Mouse (Mus musculus) spleen, adult 18-20 months (tissue): ENCODE measurements around the gene Svep1.

Source experiments
- DNase-seq, 2 experiments: peaks; one replicate each; pipeline ENCODE4 v3.0.0; 2022; ENCODE audit warnings: mixed read lengths in 2 of 2

Svep1 gene

GRCm38 (mm10) chr4:58077950-58078349 lies 128.7 kb downstream of the Svep1 start:
- no peak for DNase-seq

GRCm38 (mm10) chr4:58077536-58077935 lies 129.1 kb downstream of the Svep1 start:
- DNase-seq = no peak

DNA sequence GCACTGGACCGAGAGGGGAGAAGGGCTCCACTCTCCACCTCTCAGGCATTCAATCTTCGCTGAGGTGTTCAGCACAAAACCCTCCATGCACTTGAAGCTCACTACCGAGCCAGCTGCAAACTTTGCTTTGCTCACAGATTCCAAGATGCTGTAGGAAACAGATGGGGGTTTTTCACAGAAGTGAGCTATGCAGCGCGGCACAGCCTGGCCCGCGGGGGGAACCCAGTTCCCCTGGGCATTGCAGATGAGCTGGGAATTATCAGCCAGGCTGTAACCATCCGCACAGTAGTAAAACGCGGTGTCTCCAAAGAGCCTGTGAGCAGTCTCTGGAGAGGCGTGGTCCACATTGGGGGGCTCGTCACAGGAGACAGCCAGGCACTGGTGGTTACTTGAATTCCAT lies 133.8 kb downstream of the Svep1 start:
- no peak for DNase-seq

DNA sequence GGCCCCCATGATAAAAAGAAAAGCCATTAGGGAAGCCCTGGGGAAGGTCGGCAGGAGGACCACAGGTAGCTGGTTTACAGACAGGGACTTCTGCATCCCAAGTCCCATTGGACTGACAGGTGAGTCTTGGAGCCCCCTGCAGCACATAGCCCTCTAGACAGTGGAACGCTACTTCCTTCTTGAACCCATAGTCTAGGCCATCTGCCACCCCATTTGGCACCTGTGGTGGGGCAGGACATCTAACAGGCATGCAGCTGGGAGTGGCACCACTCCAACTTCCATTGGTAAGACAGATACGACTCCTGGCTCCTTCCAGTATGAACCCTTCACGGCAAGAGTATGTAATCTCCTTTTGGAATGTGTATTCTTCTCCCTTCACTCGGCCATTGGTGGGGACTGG lies 137.8 kb downstream of the Svep1 start:
- DNase-seq = no peak

GRCm38 (mm10) chr4:58064721-58065120 lies 141.9 kb downstream of the Svep1 start:
- no peak for DNase-seq

DNA sequence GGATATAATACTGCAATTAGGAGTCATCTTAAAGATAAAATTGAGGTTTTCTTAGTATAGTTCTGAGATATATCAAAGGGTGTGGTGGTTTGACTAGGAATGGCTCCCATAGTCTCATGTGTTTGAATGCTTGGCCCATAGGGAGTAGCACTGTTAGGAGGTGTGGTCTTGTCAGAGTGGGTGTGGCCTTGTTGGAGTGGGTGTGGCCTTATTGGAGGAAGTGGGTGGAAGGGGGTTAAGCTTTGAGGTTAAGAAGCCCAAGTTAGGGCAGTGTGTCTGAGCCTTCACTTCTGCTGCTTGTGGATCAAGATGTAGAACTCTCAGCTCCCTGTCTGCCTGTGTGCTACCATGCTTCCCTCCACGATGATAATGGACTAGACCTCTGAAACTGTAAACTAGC lies 143.7 kb downstream of the Svep1 start:
- no peak for DNase-seq

DNA sequence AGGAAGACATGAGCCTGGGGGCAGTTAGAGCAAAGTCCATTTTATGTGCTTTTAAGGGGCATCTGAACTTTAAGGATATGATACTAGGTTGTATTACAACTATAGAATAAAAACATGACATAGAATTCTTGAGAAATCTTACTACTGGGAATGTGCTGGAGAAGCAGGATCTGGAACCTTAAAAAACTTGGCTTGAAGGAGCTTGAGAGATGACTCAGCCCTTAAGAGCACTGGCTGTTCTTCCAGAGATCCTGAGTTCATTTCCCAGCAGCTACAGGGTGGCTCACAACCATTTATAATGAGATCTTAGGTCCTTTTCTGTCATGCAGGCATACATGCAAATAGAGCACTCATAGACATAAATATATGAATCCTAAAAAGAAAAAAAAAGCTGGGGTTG lies 151.0 kb downstream of the Svep1 start:
- DNase-seq = no peak

DNA sequence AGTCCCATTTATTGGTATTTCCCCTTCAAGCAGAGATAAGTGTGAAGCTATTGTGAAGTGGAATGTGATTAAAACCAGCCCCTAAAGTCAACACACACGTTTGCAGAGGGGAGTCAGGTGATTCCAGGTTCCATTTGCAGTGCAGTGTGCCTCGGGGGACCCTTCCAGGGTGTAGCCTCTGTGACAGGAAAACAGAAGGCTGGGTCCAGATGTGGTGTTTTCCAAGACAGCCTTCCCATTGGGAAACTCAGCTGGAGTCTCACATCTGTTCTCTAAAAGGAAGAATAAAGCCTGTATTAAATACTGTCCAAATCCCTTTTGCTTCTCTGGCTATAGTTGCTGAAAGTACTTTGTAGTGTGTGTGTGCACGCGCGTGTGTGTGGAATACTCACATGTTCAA lies 152.2 kb downstream of the Svep1 start:
- no peak for DNase-seq

DNA sequence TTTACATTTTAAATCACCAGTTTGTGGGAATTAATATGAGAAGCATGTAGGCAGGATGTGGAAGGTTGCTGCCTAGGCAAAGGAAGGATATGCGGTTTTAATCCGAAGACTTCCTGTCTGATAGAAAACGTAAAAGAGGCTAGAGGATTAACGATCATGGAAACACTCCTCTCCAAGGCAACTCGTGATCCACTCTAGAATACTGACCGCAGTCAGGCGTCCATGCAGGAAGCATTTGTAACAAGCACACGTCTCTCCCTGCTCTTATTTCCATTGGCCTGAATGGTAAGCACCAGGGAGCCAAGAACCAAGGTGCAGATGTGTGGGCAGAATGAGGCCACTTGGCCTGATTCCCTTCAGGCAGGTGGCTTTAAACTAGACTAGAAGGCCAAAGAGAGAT lies 155.9 kb downstream of the Svep1 start:
- DNase-seq = no peak

DNA sequence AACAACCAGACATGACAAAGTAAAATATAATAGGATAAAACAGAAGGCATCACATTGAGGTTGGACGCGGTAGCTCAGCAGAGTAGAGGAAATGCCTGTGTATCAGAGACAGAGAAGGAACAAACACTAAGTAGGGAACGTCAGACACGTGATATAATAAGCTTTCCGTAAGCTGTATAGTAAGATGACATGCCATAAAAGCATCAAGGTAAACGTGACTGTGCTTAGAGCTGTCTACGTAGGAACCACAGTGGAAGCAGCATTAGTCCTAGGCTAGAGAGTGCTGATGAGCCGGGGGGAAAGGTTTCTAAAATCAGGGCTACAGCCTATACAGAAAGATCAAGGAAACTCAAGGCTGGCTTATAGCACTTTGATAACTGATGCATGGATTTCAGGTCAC lies 156.4 kb downstream of the Svep1 start:
- no peak for DNase-seq

DNA sequence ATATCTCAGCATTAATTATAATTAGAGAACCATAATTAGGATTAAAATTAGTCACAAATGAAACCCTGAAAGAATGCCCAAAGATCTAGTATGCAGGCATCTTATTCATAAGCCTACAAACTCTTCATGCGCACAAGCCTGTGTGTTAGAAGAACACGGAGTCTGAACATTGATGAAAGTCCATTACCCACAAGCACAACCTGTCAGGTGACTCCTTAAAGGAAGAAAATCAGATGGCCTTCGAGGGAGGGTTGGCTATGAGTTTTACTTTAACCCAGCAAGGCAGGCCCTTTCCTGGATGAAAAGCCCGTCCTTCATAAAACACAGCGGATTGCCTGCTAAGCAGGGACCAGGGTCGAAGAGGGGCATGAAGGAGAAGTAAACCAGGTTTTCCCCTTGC lies 161.8 kb downstream of the Svep1 start:
- no peak for DNase-seq

DNA sequence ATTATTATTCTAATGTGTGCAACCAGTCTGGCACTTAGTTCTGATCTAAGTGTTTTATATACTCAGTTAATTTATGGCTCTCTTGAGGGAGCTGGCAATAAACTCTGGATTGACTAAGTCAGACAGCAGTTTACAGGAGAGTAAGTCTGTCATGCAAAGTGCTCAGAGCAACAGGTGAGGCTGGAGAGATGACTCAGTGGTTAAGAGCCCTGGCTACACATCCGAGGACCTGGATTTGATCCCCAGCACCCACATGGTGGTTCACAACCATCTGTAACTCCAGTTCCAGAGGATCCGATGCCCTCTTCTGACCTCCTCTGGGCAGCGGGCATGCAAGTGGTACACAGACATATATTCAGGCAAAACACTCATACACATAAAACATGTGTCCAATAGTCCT lies 162.3 kb downstream of the Svep1 start:
- DNase-seq = no peak

DNA sequence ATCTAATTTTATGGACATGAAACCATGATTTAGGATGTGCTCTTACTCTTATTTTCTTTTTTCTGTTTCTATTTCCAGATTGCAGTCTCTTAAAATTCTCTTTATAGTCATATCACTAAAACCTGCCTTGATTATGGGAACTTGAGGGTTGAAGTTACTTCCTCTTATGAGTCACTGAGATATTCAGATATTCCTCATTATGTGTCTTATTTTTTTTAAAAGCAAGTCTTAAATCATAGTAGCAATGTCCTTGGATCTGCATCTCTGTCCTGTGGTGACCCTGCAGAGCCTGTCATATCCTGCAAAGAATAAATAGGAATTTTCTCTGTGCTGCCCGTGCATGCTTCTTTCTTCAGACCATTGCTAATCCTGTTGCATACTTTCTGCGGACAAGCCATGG lies 166.6 kb downstream of the Svep1 start:
- DNase-seq = no peak

- no peak for DNase-seq
These were observed 169.5 kb downstream of the Svep1 start for GRCm38 (mm10) chr4:58037096-58037705.

- DNase-seq = no peak
These were observed 172.0 kb downstream of the Svep1 start for GRCm38 (mm10) chr4:58034663-58035062.

DNA sequence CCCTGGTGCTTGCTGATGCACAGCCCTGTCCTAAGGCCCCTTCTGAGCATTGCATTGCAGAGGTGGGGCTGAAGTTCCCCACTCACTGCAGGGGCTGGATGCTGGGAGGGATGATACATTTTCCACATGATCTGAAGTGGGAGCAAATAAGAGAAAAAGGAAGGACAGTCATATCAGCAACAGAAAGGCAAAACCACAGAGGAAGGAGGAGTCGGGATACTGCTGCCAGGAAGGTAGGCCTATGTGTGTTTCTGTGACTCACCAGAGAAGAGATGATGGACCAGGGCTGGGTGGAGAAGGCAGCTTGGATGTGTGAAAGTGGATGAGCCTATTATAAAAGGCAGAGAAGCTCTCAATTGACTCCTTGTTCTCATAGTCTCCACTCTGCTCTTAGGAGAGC lies 173.9 kb downstream of the Svep1 start:
- no peak for DNase-seq

DNA sequence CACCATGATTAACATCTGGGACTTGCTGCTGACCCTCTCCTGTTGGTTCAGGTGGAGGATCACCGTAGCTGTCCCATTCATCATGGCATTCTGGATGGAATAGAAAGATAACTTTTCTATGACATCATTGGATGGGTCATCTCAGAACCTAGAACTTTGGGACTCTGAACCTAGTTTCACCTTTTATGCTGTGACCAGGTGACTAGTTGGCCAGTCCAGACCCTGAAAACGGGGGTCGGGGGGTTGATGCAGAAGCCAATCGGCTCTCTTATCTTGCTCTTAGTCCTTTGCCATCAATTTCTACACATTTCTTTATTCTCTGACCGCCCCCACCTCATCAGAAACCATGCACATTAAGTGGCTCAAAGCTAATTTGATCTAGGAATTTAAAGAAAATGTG lies 197.6 kb downstream of the Svep1 start, which contains the start of gene Txndc8:
Gene Txndc8, minus strand, starts transcription at position 101 of the 400 bp plus-strand sequence.
- no peak for DNase-seq

DNA sequence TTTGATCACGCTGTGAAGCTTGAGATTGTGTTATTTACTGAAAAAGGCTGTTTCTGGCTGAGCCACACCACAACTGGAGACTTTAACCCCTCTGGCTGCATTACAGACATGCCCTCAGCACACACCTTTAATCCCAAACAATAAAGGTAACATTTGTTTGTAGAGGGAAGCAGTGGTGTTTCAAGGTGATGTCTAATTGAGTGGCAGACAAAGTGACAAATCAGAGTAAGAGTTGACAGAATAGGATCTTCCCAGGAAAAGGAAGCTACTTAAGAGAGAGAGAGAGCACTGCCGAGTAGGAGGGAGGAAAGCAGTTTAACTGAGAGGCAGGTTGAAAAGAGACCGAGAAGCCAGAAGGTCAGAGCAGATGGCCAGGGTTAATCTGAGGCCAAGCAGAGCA lies 203.2 kb downstream of the Svep1 start:
- no peak for DNase-seq
